Mouse (Mus musculus): ENCODE data around the gene Chadl. TPM values are rescaled to one million over a fixed set of nuclear protein-coding genes. Genes with fewer than 3 reads are reported as not detected.

The Chadl gene
- polyA plus RNA-seq, 1 experiment: 14.8 TPM

- TF ChIP-seq POLR2A (IDR thresholded peaks at IDR 0.05; ENCODE audit: borderline replicate concordance, extremely low read depth, insufficient read depth, insufficient read length, poor library complexity, severe bottlenecking) (no peak), CTCF (IDR thresholded peaks at IDR 0.05; ENCODE audit: borderline replicate concordance, extremely low read depth, insufficient read depth, insufficient read length) (no peak)
- no peak for DNase-seq (ENCODE audit: low read depth)
Measured at GRCm38 (mm10) chr15:81663281-81663680, 33.8 kb downstream of the Chadl start.

GRCm38 (mm10) chr15:81661701-81662100 is 35.4 kb downstream of the Chadl start:
- no peak for DNase-seq (ENCODE audit: low read depth)
- TF ChIP-seq POLR2A (IDR thresholded peaks at IDR 0.05; ENCODE audit: borderline replicate concordance, extremely low read depth, insufficient read depth, insufficient read length, poor library complexity, severe bottlenecking): no peak
- TF ChIP-seq CTCF (IDR thresholded peaks at IDR 0.05; ENCODE audit: borderline replicate concordance, extremely low read depth, insufficient read depth, insufficient read length): no peak

DNA sequence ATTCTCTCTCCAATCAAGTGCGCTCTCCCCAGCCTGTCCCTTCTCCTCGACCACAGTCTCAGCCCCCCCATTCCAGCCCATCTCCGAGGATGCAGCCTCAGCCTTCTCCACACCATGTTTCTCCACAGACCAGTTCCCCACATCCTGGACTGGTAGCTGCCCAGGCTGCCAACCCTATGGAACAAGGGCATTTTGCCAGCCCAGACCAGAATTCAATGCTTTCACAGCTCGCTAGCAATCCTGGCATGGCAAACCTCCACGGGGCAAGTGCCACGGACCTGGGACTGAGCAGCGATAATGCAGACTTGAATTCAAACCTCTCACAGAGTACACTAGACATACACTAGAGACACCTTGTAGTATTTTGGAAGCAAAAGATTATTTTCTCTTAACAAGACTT is 46.5 kb downstream of the Chadl start:
- peak; percentile 29 for DNase-seq (ENCODE audit: low read depth)
- TF ChIP-seq POLR2A (IDR thresholded peaks at IDR 0.05; ENCODE audit: borderline replicate concordance, extremely low read depth, insufficient read depth, insufficient read length, poor library complexity, severe bottlenecking) (no peak), CTCF (IDR thresholded peaks at IDR 0.05; ENCODE audit: borderline replicate concordance, extremely low read depth, insufficient read depth, insufficient read length) (no peak)

DNA sequence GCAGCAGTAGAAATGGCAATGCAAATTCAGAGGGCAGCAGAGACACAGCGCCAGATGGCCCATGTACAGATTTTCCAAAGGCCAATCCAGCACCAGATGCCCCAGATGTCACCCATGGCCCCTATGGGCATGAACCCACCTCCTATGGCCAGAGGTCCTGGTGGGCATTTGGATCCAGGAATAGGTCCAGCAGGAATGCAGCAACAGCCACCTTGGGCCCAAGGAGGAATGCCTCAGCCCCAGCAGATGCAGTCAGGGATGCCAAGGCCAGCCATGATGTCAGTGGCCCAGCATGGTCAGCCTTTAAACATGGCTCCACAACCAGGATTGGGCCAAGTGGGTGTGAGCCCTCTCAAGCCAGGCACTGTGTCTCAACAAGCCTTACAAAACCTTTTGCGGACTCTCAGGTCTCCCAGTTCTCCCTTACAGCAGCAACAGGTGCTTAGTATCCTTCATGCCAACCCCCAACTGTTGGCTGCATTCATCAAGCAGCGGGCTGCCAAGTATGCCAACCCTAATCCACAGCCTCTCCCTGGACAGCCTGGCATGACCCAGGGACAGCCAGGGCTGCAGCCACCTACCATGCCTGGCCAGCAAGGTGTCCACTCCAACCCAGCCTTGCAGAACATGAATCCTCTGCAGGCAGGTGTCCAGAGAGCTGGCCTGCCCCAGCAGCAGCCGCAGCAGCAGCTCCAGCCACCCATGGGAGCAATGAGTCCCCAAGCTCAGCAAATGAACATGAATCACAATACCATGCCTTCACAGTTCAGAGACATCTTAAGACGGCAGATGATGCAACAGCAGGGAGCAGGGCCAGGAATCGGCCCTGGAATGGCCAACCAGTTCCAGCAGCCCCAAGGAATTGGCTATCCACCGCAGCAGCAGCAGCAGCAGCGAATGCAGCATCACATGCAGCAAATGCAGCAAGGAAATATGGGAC is 47.3 kb downstream of the Chadl start:
- no peak for TF ChIP-seq POLR2A (IDR thresholded peaks at IDR 0.05; ENCODE audit: borderline replicate concordance, extremely low read depth, insufficient read depth, insufficient read length, poor library complexity, severe bottlenecking)
- TF ChIP-seq CTCF (IDR thresholded peaks at IDR 0.05; ENCODE audit: borderline replicate concordance, extremely low read depth, insufficient read depth, insufficient read length): no peak
- DNase-seq (ENCODE audit: low read depth): no peak

Other genes starting within 250 kb of the Chadl start
- 197 and 215 TPM in 2 replicates for gene Rbx1, start 231.0 kb downstream of the Chadl start, polyA plus RNA-seq (2012; rRNA removed)
- 33.5 and 64.0 TPM in 2 replicates for gene Ep300, start 111.9 kb downstream of the Chadl start, polyA plus RNA-seq (2012; rRNA removed)
- 24.8 and 25.7 TPM in 2 replicates for gene L3mbtl2, start 33.4 kb downstream of the Chadl start, polyA plus RNA-seq (2012; rRNA removed)
- 80.6 and 102 TPM in 2 replicates for gene Zc3h7b, start 47.8 kb upstream of the Chadl start, polyA plus RNA-seq (2012; rRNA removed)
- gene Rangap1, start 48.2 kb upstream of the Chadl start, polyA plus RNA-seq (2012; rRNA removed): 98.8 and 131 TPM in 2 replicates
- 35.5 and 38.0 TPM in 2 replicates for gene Tef, start 105.1 kb upstream of the Chadl start, polyA plus RNA-seq (2012; rRNA removed)
- gene Tob2, start 161.5 kb upstream of the Chadl start, polyA plus RNA-seq (2012; rRNA removed): 15.4 and 15.7 TPM in 2 replicates
- 85.1 and 103 TPM in 2 replicates for gene Phf5a, start 174.6 kb upstream of the Chadl start, polyA plus RNA-seq (2012; rRNA removed)
- gene Aco2, start 175.0 kb upstream of the Chadl start, polyA plus RNA-seq (2012; rRNA removed): 262 and 283 TPM in 2 replicates
- 30.8 and 34.4 TPM in 2 replicates for gene Polr3h, start 229.0 kb upstream of the Chadl start, polyA plus RNA-seq (2012; rRNA removed)
- 89.4 and 128 TPM in 2 replicates for gene Csdc2, start 239.5 kb upstream of the Chadl start, polyA plus RNA-seq (2012; rRNA removed)

Data from brain, embryonic 14.5 days (tissue).